Mouse (Mus musculus): ENCODE data around the gene Pcare.
"Not testable (repeated sequence)": the region's sequence is repeated elsewhere in the genome, so short reads cannot be mapped to it uniquely, and the experiment has no call there.

Gene Pcare

GRCm38 (mm10) chr17:71752831-71753230 is at the start of gene Pcare:
Gene Pcare, minus strand, starts transcription at chr17:71752894.
- no peak for DNase-seq

- DNase-seq: no peak
These were observed 43.0 kb upstream of the Pcare start for GRCm38 (mm10) chr17:71795521-71796205.

- DNase-seq: no peak
These were observed 38.9 kb upstream of the Pcare start for GRCm38 (mm10) chr17:71791622-71792021.

GRCm38 (mm10) chr17:71791109-71791508 is 38.4 kb upstream of the Pcare start:
- no peak for DNase-seq

GRCm38 (mm10) chr17:71786456-71786855 is 33.8 kb upstream of the Pcare start:
- no peak for DNase-seq

GRCm38 (mm10) chr17:71783366-71783735 is 30.7 kb upstream of the Pcare start:
- DNase-seq: no peak

GRCm38 (mm10) chr17:71782699-71783365 is 30.1 kb upstream of the Pcare start:
- DNase-seq: no peak

GRCm38 (mm10) chr17:71782242-71782698 is 29.6 kb upstream of the Pcare start:
- DNase-seq: no peak

GRCm38 (mm10) chr17:71780945-71781344 is 28.3 kb upstream of the Pcare start:
- no peak for DNase-seq

GRCm38 (mm10) chr17:71780490-71780889 is 27.8 kb upstream of the Pcare start:
- DNase-seq: no peak

- no peak for DNase-seq
These were observed 26.0 kb upstream of the Pcare start for GRCm38 (mm10) chr17:71778696-71779095.

GRCm38 (mm10) chr17:71775279-71775678 is 22.6 kb upstream of the Pcare start:
- no peak for DNase-seq

- no peak for DNase-seq
These were observed 21.5 kb upstream of the Pcare start for GRCm38 (mm10) chr17:71774173-71774572.

GRCm38 (mm10) chr17:71770696-71771095 is 18.0 kb upstream of the Pcare start:
- DNase-seq: no peak

- no peak for DNase-seq
These were observed 16.9 kb upstream of the Pcare start for GRCm38 (mm10) chr17:71769564-71769963.

GRCm38 (mm10) chr17:71768173-71768572 is 15.5 kb upstream of the Pcare start, which contains the start of gene Clip4:
Gene Clip4, plus strand, starts transcription at chr17:71768473.
- DNase-seq: not testable (repeated sequence)

- no peak for DNase-seq
These were observed 7.8 kb upstream of the Pcare start for GRCm38 (mm10) chr17:71760536-71760935.

- no peak for DNase-seq
These were observed 3.0 kb downstream of the Pcare start for GRCm38 (mm10) chr17:71749616-71750168.

- DNase-seq: no peak
These were observed 5.1 kb downstream of the Pcare start for GRCm38 (mm10) chr17:71747561-71747960.

GRCm38 (mm10) chr17:71746114-71746513 is 6.6 kb downstream of the Pcare start:
- DNase-seq: no peak

- no peak for DNase-seq
These were observed 9.8 kb downstream of the Pcare start for GRCm38 (mm10) chr17:71742935-71743334.

- DNase-seq: no peak
These were observed 10.5 kb downstream of the Pcare start for GRCm38 (mm10) chr17:71742156-71742555.

GRCm38 (mm10) chr17:71736442-71736841 is 16.3 kb downstream of the Pcare start:
- DNase-seq: no peak

- DNase-seq: no peak
These were observed 22.0 kb downstream of the Pcare start for GRCm38 (mm10) chr17:71730655-71731054.
